Mouse (Mus musculus) brain, embryonic 14.5 days (tissue): ENCODE data around the gene Fbln1.

Source experiments
- CTCF ChIP-seq: fragments of 200-500 bp; IDR thresholded peaks from 2 replicates; pipeline ENCODE4 v1.5.1; 2012; ENCODE audit warnings: inconsistent platforms, mild to moderate bottlenecking, moderate library complexity, borderline replicate concordance; ENCODE audit not compliant: insufficient read depth, insufficient read length; ENCODE audit errors: extremely low read depth
- POLR2A ChIP-seq: fragments of 200-500 bp; IDR thresholded peaks from 2 replicates; pipeline ENCODE4 v1.6.1; 2012; ENCODE audit warnings: mild to moderate bottlenecking, inconsistent platforms, borderline replicate concordance; ENCODE audit not compliant: poor library complexity, insufficient read depth, insufficient read length, severe bottlenecking; ENCODE audit errors: extremely low read depth

DNA sequence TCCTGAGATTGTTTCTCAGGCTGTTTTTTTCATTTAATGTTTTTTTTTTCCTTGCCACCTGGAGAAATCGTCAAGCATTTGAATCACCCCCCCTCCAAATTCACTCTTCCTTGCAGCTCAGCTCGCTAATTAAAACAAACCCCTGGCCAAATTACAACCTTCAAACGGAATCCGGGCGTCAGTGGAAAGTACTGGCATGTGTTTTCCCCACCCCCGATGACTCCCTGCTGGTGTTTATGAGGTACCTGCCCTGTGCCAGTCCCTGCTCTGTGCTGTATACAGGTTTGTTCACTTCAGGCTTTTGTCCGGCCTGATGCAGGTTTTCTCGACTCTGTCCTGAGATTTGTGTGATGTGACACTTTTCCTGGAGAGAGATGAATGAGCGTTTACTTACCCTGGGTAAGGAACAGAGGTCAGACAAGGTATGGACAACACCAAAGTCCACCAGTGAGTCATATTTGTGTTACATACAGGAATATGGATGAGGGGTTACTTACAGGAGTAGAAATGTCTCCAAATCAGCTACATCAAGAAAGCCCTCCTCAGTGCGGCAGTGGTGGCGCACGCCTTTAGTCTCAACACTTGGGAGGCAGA lies 38.6 kb upstream of the Fbln1 start:
- TF ChIP-seq CTCF = no peak
- no peak for TF ChIP-seq POLR2A
